Mouse (Mus musculus): ENCODE measurements around the gene Creg1. TPM values are rescaled to one million over a fixed set of nuclear protein-coding genes. Genes with fewer than 3 reads are reported as not detected.

The Creg1 gene
- polyA plus RNA-seq (2015; fragmentation: Nextera tagmentation; extraction: Ambion mirVana) = 90.4 and 90.6 TPM in 2 replicates

DNA sequence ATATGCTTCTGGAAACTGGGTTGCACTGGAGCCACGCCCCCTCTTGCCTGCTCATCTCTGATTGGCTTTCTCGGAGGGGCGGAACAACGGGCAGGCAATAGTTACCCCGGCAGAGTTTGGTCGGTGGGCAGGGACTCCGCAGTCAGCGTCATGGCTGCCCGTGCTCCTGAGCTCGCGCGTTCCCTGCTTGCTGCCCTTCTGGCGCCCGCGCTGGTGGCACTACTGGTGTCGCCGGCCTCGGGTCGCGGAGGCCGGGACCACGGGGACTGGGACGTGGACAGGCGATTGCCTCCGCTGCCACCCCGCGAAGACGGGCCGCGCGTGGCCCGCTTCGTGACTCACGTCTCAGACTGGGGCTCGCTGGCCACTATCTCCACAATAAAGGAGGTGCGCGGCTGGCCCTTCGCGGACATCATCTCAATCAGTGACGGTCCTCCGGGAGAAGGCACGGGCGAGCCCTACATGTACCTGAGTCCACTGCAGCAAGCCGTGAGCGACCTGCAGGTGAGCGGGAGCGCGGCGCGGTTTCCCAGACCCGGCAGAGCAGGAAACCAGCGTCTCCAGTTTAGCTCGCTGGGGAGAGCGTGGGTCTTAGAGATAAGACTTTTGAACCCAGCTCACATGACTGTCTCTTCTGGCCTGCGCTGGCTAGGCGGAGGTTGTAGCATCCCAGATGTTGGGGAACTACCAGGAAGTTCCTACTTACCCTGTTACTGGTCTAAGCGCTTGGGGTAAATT, at the start of gene Creg1:
Gene Creg1, plus strand, starts transcription at position 112 of the 738 bp plus-strand sequence.
- under 1% methylated on average over 57 of the region's 57 CpGs for WGBS

DNA sequence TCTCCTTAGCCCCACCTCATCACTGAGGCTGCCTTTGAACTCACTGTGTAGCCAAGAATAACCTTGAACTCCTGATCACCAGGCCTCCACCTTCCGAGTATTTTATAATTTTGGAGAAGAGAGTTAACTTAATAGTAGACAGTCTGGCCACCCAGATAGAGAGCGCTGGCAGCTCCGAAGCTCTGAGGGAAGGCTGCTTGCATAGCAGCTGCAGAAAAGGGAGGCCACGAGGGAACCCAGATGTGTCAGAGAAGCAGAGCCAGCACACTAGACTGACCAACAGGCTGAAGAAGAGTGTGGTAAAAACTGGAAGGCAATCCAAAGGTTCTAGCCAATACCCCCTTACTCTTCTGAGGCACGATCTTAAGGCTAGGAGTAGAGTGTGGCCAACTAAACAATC, 49.7 kb upstream of the Creg1 start:
- Histone ChIP-seq H3K4me2 (ENCODE audit: low read depth, low read length) (no peak overlapping the region), H3K27ac (ENCODE audit: low read length) (peak overlapping the region; percentile 65; the same call in 1 of the 2 replicates), H3K36me3 (ENCODE audit: control insufficient read depth, insufficient read depth, low read length) (no peaks in the 10 kb centered on the region), H3K9ac (ENCODE audit: low read length) (no peak overlapping the region), H3K4me3 (replicated peaks; ENCODE audit: low read length) (no peak overlapping the region), H3K9me3 (replicated peaks; ENCODE audit: control insufficient read depth, low read length) (no peaks in the 10 kb centered on the region), H3K27me3 (ENCODE audit: control insufficient read depth, insufficient read depth, low read length) (no peaks in the 10 kb centered on the region), H3K4me1 (ENCODE audit: control insufficient read depth, insufficient read depth, low read length) (peaks cover 24% of the 10 kb centered on the region)
- 61% methylated on average over 5 of the region's 5 CpGs for WGBS
- ATAC-seq (ENCODE audit: insufficient read depth, low FRiP score) = no peak

More for the DNA sequence above, at the start of gene Creg1:
- Histone ChIP-seq H3K9ac (ENCODE audit: low read length) (peak within 1 kb of the TSS; percentile 81), H3K27ac (ENCODE audit: low read length) (peak within 1 kb of the TSS; percentile 68), H3K4me1 (ENCODE audit: control insufficient read depth, insufficient read depth, low read length) (peaks cover 10% of the 10 kb centered on the region; the same call in 1 of the 2 replicates), H3K4me2 (ENCODE audit: low read depth, low read length) (peak within 1 kb of the TSS; percentile 79), H3K9me3 (replicated peaks; ENCODE audit: control insufficient read depth, low read length) (no peaks in the 10 kb centered on the region), H3K4me3 (replicated peaks; ENCODE audit: low read length) (peak within 1 kb of the TSS; percentile 87), H3K27me3 (ENCODE audit: control insufficient read depth, insufficient read depth, low read length) (no peaks in the 10 kb centered on the region), H3K36me3 (ENCODE audit: control insufficient read depth, insufficient read depth, low read length) (no peaks in the 10 kb centered on the region)
- ATAC-seq (ENCODE audit: insufficient read depth, low FRiP score) = peak; percentile 97

DNA sequence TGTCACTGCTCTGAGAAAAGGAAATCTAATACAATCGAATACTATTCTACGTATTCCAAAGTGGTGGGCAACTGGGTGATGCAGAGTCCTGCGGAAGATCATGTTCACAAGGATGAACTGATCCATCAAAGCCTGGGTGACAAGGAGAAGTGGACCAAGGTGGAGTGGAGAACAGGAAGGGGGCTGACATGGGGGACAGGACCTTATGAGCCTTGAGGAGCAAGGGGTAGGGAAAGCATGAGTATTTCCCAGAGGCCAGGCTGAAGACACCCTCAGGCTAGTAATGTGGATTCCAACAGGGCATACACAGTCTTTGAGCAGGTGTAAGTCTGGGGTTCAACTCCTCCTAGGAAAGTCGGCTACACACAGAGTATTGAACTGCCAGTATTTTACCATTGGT, 47.1 kb upstream of the Creg1 start:
- Histone ChIP-seq H3K9me3 (replicated peaks; ENCODE audit: control insufficient read depth, low read length) (no peaks in the 10 kb centered on the region), H3K9ac (ENCODE audit: low read length) (no peak overlapping the region), H3K4me1 (ENCODE audit: control insufficient read depth, insufficient read depth, low read length) (peaks cover 12% of the 10 kb centered on the region), H3K4me2 (ENCODE audit: low read depth, low read length) (no peak overlapping the region), H3K36me3 (ENCODE audit: control insufficient read depth, insufficient read depth, low read length) (no peaks in the 10 kb centered on the region), H3K27me3 (ENCODE audit: control insufficient read depth, insufficient read depth, low read length) (no peaks in the 10 kb centered on the region), H3K27ac (ENCODE audit: low read length) (0 out of 2 replicates have a peak overlapping the region, but pooled peaks have one; percentile 92), H3K4me3 (replicated peaks; ENCODE audit: low read length) (no peak overlapping the region)
- 79% methylated on average over 4 of the region's 4 CpGs for WGBS
- ATAC-seq (ENCODE audit: insufficient read depth, low FRiP score) = no peak

DNA sequence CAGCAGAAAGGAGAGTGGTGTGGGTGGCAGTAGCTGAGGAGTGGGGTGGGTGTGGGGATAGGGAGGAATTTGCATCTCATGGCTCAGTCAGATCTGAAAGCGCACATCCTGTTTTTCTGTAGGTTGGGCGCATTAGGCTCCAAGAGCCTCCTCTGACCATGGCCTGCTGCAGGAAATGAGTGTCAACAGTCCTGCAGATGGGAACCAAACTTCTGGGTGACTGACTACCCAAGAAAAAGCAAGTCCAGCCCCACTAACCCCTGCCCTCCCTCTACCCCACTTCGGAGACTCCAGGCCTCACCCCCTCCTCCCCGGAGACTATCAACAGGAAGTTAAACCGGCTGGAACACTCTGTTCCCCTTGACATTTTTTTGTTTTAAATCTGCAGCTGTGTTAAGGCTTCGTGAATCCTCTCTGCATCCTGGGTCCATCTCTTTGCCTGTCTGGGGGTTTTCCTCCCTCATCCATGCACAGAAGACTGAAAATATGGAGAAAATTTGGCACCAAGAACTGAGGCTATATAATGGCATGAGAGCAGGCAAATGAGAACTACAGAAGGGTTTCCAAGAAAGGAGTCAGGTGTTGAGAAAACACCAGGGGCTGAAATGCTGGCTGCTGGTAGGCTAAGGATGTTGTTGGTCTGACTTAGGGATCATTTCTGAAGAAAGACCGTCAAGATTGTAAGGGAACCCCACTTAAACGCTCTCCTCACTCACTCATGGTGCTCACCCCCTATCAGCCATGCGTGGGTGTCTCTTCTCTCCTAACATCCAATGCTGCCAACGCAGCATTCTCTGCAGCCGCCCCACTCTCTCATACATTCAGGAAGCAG, 45.6 kb upstream of the Creg1 start:
- Histone ChIP-seq H3K27me3 (ENCODE audit: control insufficient read depth, insufficient read depth, low read length) (no peaks in the 10 kb centered on the region), H3K36me3 (ENCODE audit: control insufficient read depth, insufficient read depth, low read length) (no peaks in the 10 kb centered on the region), H3K4me2 (ENCODE audit: low read depth, low read length) (peak overlapping the region; percentile 40), H3K4me1 (ENCODE audit: control insufficient read depth, insufficient read depth, low read length) (peaks cover 12% of the 10 kb centered on the region), H3K9ac (ENCODE audit: low read length) (peak overlapping the region; percentile 44), H3K9me3 (replicated peaks; ENCODE audit: control insufficient read depth, low read length) (no peaks in the 10 kb centered on the region), H3K4me3 (replicated peaks; ENCODE audit: low read length) (peak overlapping the region; percentile 7; the same call in 1 of the 2 replicates), H3K27ac (ENCODE audit: low read length) (peak overlapping the region; percentile 92)
- 32% methylated on average over 11 of the region's 11 CpGs for WGBS
- peak; percentile 81 for ATAC-seq (ENCODE audit: insufficient read depth, low FRiP score)

DNA sequence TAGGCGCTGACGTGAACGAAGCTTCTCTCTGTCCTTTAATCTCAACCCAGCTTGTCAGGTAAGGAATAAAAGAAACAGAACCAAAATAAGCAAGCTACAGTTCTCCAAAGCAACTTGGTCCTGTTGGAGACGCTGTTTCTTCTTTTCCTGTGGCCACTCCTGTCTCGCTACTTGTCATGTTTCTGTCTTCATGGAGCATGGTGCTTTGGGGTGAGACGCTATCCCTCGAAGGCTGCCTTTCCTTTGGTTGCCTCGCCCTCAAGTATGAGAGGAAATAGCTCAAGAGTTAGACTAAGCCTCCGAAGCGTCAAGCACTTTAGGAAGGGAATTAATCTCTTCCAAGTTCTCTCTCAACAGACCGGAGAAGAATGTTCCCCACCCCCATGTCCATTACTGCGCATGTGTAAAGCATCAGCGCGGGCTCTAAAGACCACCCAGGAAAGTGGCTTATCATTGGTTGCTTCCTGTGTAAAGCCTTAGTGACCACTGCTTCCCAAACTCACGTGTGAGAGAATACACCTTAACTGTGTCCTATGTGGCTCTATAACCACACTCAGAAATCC, 44.9 kb upstream of the Creg1 start:
- no peaks in the 10 kb centered on the region for H3K36me3 ChIP-seq (ENCODE audit: control insufficient read depth, insufficient read depth, low read length)
- peak overlapping the region; percentile 20 for H3K9ac ChIP-seq (ENCODE audit: low read length)
- peak overlapping the region; percentile 40 for H3K4me2 ChIP-seq (ENCODE audit: low read depth, low read length)
- peaks cover 12% of the 10 kb centered on the region for H3K4me1 ChIP-seq (ENCODE audit: control insufficient read depth, insufficient read depth, low read length)
- ATAC-seq (ENCODE audit: insufficient read depth, low FRiP score) = peak; percentile 30; the same call in 1 of the 2 replicates
- H3K27me3 ChIP-seq (ENCODE audit: control insufficient read depth, insufficient read depth, low read length) = no peaks in the 10 kb centered on the region
- no peaks in the 10 kb centered on the region for H3K9me3 ChIP-seq (replicated peaks; ENCODE audit: control insufficient read depth, low read length)
- peak overlapping the region; percentile 7; the same call in 1 of the 2 replicates for H3K4me3 ChIP-seq (replicated peaks; ENCODE audit: low read length)
- WGBS = 36% methylated on average over 15 of the region's 15 CpGs
- peak overlapping the region; percentile 92 for H3K27ac ChIP-seq (ENCODE audit: low read length)

DNA sequence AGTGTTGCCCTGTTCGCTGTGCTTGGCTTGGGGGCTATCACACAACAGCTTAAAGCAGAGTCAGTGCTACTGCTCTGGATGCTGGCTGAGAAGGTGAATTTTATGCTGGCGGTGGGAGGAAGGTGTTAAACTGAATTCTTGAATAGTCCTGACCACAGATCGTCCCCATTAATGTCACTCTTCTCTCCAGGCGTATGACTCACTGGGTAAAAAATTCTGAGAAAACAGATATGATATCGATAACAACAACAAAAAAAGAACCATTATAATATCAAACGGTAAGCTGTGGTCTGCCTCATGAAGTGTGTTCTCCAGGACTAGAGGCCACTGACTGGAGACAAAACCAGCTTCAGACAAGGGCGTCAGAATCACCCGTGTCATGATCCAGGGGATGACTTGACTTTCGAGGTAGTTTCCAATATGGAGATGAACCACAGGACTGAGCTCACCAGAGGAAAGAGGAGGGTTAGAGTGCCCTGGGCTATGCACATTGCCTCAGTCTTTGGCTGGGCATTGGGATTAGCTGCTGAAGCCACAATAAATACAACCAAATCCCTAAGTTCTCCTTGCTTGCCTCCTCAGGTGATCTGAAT, 40.9 kb upstream of the Creg1 start:
- H3K36me3 ChIP-seq (ENCODE audit: control insufficient read depth, insufficient read depth, low read length) = no peaks in the 10 kb centered on the region
- no peak overlapping the region for H3K4me2 ChIP-seq (ENCODE audit: low read depth, low read length)
- H3K27me3 ChIP-seq (ENCODE audit: control insufficient read depth, insufficient read depth, low read length) = no peaks in the 10 kb centered on the region
- H3K9ac ChIP-seq (ENCODE audit: low read length) = no peak overlapping the region
- H3K4me3 ChIP-seq (replicated peaks; ENCODE audit: low read length) = no peak overlapping the region
- H3K27ac ChIP-seq (ENCODE audit: low read length) = no peak overlapping the region
- WGBS = 90% methylated on average over 9 of the region's 9 CpGs
- no peaks in the 10 kb centered on the region for H3K9me3 ChIP-seq (replicated peaks; ENCODE audit: control insufficient read depth, low read length)
- peaks cover 11% of the 10 kb centered on the region for H3K4me1 ChIP-seq (ENCODE audit: control insufficient read depth, insufficient read depth, low read length)
- no peak for ATAC-seq (ENCODE audit: insufficient read depth, low FRiP score)

DNA sequence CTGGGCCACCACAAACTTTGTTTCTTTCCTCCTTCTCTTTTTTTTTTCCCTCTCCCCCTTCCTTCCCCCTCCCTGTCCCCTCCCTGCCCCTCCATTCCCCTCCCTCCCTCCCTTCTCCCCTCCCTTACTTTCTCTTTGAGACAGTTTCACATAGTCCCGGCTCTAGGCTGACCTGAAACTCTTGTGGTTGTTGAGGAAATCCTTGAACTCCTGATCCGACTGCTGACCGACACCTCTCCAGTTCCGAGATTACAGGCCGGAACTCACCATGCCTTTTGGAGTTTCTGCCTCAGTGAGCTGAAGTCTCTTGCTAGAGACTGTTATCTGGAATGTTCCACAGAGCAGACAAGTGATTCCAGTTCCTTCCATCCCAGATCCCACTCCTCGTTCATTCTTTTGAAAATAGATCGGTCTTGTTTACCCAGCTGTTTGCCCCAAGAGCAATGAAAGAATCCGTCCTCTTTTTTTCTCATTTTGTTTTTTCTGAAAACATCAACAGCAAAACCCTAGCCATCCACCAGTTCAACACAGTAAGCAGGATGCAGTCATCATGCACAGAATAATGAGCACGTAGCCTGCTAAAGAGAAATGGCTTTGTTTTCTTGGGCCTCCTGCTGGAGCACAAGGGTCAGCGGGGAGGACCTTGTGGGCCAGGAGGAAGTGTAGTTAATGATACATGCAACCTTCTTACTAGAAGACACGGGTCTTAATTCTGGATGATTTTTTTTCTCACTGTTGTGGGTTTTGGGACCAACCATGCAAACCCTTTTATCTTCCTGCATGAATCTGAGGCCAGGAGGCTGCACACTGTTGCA, 39.1 kb upstream of the Creg1 start:
- no peak for ATAC-seq (ENCODE audit: insufficient read depth, low FRiP score)
- Histone ChIP-seq H3K4me3 (replicated peaks; ENCODE audit: low read length) (no peak overlapping the region), H3K27ac (ENCODE audit: low read length) (no peak overlapping the region), H3K4me1 (ENCODE audit: control insufficient read depth, insufficient read depth, low read length) (0 out of 2 replicates have a peak, but pooled peaks cover 5% of the 10 kb centered on the region), H3K4me2 (ENCODE audit: low read depth, low read length) (no peak overlapping the region), H3K9me3 (replicated peaks; ENCODE audit: control insufficient read depth, low read length) (no peaks in the 10 kb centered on the region), H3K36me3 (ENCODE audit: control insufficient read depth, insufficient read depth, low read length) (no peaks in the 10 kb centered on the region), H3K27me3 (ENCODE audit: control insufficient read depth, insufficient read depth, low read length) (no peaks in the 10 kb centered on the region), H3K9ac (ENCODE audit: low read length) (no peak overlapping the region)
- 53% methylated on average over 11 of the region's 11 CpGs for WGBS

DNA sequence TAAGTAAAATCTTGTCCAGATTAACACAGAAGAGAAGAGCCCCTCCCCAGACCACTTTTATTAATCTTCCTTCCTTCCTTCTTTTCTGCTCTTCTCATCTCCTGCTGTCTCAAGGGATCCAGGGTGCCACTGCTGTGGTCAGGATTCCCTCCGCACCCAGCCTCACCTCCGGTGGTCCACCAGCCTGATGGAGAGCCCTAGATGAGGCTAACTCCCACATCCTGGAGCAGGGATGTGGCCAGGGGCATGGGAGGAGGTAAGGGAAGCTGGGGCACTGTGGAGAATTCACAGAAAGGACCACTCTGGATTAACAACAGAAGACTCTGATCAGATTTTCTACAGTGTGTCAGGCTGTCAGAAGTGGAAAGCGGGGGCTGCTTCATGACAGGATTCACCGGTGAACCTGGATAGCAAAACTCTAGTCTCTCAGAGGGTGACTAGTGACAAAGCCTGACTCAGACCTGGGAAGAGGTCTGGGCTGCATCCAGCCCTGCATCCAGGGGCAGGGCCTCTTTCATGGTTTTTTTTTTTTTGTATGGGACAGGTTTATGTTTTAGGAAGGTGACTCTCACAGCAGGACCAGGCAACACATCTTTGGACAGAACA, 38.4 kb upstream of the Creg1 start:
- 85% methylated on average over 4 of the region's 4 CpGs for WGBS

More for the DNA sequence above, 38.4 kb upstream of the Creg1 start:
- Histone ChIP-seq H3K4me2 (ENCODE audit: low read depth, low read length) (no peak overlapping the region), H3K4me3 (replicated peaks; ENCODE audit: low read length) (no peak overlapping the region), H3K9me3 (replicated peaks; ENCODE audit: control insufficient read depth, low read length) (no peaks in the 10 kb centered on the region), H3K36me3 (ENCODE audit: control insufficient read depth, insufficient read depth, low read length) (no peaks in the 10 kb centered on the region), H3K4me1 (ENCODE audit: control insufficient read depth, insufficient read depth, low read length) (0 out of 2 replicates have a peak, but pooled peaks cover 5% of the 10 kb centered on the region), H3K27ac (ENCODE audit: low read length) (no peak overlapping the region), H3K9ac (ENCODE audit: low read length) (peak overlapping the region; percentile 12), H3K27me3 (ENCODE audit: control insufficient read depth, insufficient read depth, low read length) (no peaks in the 10 kb centered on the region)
- ATAC-seq (ENCODE audit: insufficient read depth, low FRiP score) = no peak

Data from stomach, embryonic 16.5 days (tissue).